Mouse (Mus musculus): Measurements from ENCODE around the gene Herc4. TPM values are rescaled to one million over a fixed set of nuclear protein-coding genes. Genes with fewer than 3 reads are reported as not detected.

The Herc4 gene
- 27.0 and 28.1 TPM in 2 replicates for polyA plus RNA-seq (2015; fragmentation: Nextera tagmentation; extraction: Ambion mirVana)

- peak; percentile 100 for ATAC-seq (replicated peaks; ENCODE audit: low FRiP score, low read depth)
- no peaks in the 10 kb centered on the region for H3K27me3 ChIP-seq (ENCODE audit: insufficient read depth, low read length)
- WGBS, result under 1% methylated on average over 43 of the region's 44 CpGs
- H3K9ac ChIP-seq (ENCODE audit: low read depth, low read length), result peak within 1 kb of the TSS; percentile 92
- DNase-seq (ENCODE audit: low spot score), result peak; percentile 99
- H3K4me3 ChIP-seq (replicated peaks; ENCODE audit: low read depth, low read length), result peak within 1 kb of the TSS; percentile 90
- no peaks in the 10 kb centered on the region for H3K36me3 ChIP-seq (ENCODE audit: insufficient read depth, low read length)
- TF ChIP-seq CTCF (IDR thresholded peaks at IDR 0.05; ENCODE audit: low read depth), result no peak
- H3K4me1 ChIP-seq (replicated peaks; ENCODE audit: insufficient read depth, low read length), result peaks cover 9% of the 10 kb centered on the region; the same call in 1 of the 2 replicates
- H3K4me2 ChIP-seq (ENCODE audit: low read length), result peak within 1 kb of the TSS; percentile 64
- no peaks in the 10 kb centered on the region for H3K9me3 ChIP-seq (replicated peaks; ENCODE audit: low read length)
- H3K27ac ChIP-seq, result peak within 1 kb of the TSS; percentile 98
These were observed at the start of gene Herc4 for GRCm38 (mm10) chr10:63243493-63244054. Herc4 (plus strand) TSS chr10:63243810.

GRCm38 (mm10) chr10:63199008-63199407 is 44.6 kb upstream of the Herc4 start:
- Histone ChIP-seq H3K4me2 (ENCODE audit: low read length) (no peak overlapping the region), H3K9me3 (replicated peaks; ENCODE audit: low read length) (no peaks in the 10 kb centered on the region), H3K27me3 (ENCODE audit: insufficient read depth, low read length) (no peaks in the 10 kb centered on the region), H3K9ac (ENCODE audit: low read depth, low read length) (no peak overlapping the region), H3K36me3 (ENCODE audit: insufficient read depth, low read length) (no peaks in the 10 kb centered on the region), H3K4me3 (replicated peaks; ENCODE audit: low read depth, low read length) (no peak overlapping the region), H3K4me1 (replicated peaks; ENCODE audit: insufficient read depth, low read length) (no peaks in the 10 kb centered on the region), H3K27ac (no peak overlapping the region)
- no peak for ATAC-seq (replicated peaks; ENCODE audit: low FRiP score, low read depth)
- no peak for DNase-seq (ENCODE audit: low spot score)
- 87% methylated on average over 4 of the region's 4 CpGs for WGBS
- no peak for TF ChIP-seq CTCF (IDR thresholded peaks at IDR 0.05; ENCODE audit: low read depth)

- H3K9ac ChIP-seq (ENCODE audit: low read depth, low read length), result no peak overlapping the region
- no peak for ATAC-seq (replicated peaks; ENCODE audit: low FRiP score, low read depth)
These were observed 42.1 kb upstream of the Herc4 start for GRCm38 (mm10) chr10:63201534-63201933.

GRCm38 (mm10) chr10:63203002-63203401 is 40.6 kb upstream of the Herc4 start:
- ATAC-seq (replicated peaks; ENCODE audit: low FRiP score, low read depth) (no peak), DNase-seq (ENCODE audit: low spot score) (no peak)
- no peak overlapping the region for H3K9ac ChIP-seq (ENCODE audit: low read depth, low read length)
- H3K4me3 ChIP-seq (replicated peaks; ENCODE audit: low read depth, low read length), result no peak overlapping the region
- no peak overlapping the region for H3K27ac ChIP-seq
- no peaks in the 10 kb centered on the region for H3K4me1 ChIP-seq (replicated peaks; ENCODE audit: insufficient read depth, low read length)
- no peak for TF ChIP-seq CTCF (IDR thresholded peaks at IDR 0.05; ENCODE audit: low read depth)
- H3K9me3 ChIP-seq (replicated peaks; ENCODE audit: low read length), result no peaks in the 10 kb centered on the region
- 49% methylated on average over 3 of the region's 3 CpGs for WGBS
- H3K4me2 ChIP-seq (ENCODE audit: low read length), result no peak overlapping the region
- no peaks in the 10 kb centered on the region for H3K27me3 ChIP-seq (ENCODE audit: insufficient read depth, low read length)
- no peaks in the 10 kb centered on the region for H3K36me3 ChIP-seq (ENCODE audit: insufficient read depth, low read length)

More at GRCm38 (mm10) chr10:63201534-63201933, 42.1 kb upstream of the Herc4 start:
- no peak for DNase-seq (ENCODE audit: low spot score)
- Histone ChIP-seq H3K4me3 (replicated peaks; ENCODE audit: low read depth, low read length) (no peak overlapping the region), H3K36me3 (ENCODE audit: insufficient read depth, low read length) (no peaks in the 10 kb centered on the region), H3K27me3 (ENCODE audit: insufficient read depth, low read length) (no peaks in the 10 kb centered on the region), H3K4me2 (ENCODE audit: low read length) (no peak overlapping the region), H3K27ac (no peak overlapping the region), H3K4me1 (replicated peaks; ENCODE audit: insufficient read depth, low read length) (no peaks in the 10 kb centered on the region), H3K9me3 (replicated peaks; ENCODE audit: low read length) (no peaks in the 10 kb centered on the region)
- no peak for TF ChIP-seq CTCF (IDR thresholded peaks at IDR 0.05; ENCODE audit: low read depth)
- WGBS, result 75% methylated on average over 8 of the region's 8 CpGs

GRCm38 (mm10) chr10:63203728-63204127 is 39.9 kb upstream of the Herc4 start, which contains the start of gene Mypn:
Mypn (minus strand) TSS chr10:63203952.
- Histone ChIP-seq H3K27ac (no peak within 1 kb of the TSS), H3K4me1 (replicated peaks; ENCODE audit: insufficient read depth, low read length) (no peaks in the 10 kb centered on the region), H3K4me2 (ENCODE audit: low read length) (no peak within 1 kb of the TSS), H3K9me3 (replicated peaks; ENCODE audit: low read length) (no peaks in the 10 kb centered on the region), H3K9ac (ENCODE audit: low read depth, low read length) (no peak within 1 kb of the TSS), H3K4me3 (replicated peaks; ENCODE audit: low read depth, low read length) (no peak within 1 kb of the TSS), H3K27me3 (ENCODE audit: insufficient read depth, low read length) (no peaks in the 10 kb centered on the region), H3K36me3 (ENCODE audit: insufficient read depth, low read length) (no peaks in the 10 kb centered on the region)
- no peak for TF ChIP-seq CTCF (IDR thresholded peaks at IDR 0.05; ENCODE audit: low read depth)
- WGBS, result 88% methylated on average over 15 of the region's 15 CpGs
- ATAC-seq (replicated peaks; ENCODE audit: low FRiP score, low read depth) (no peak), DNase-seq (ENCODE audit: low spot score) (no peak)

- no peaks in the 10 kb centered on the region for H3K36me3 ChIP-seq (ENCODE audit: insufficient read depth, low read length)
- H3K4me3 ChIP-seq (replicated peaks; ENCODE audit: low read depth, low read length), result no peak overlapping the region
- WGBS, result 51% methylated on average over 6 of the region's 6 CpGs
- DNase-seq (ENCODE audit: low spot score) (no peak), ATAC-seq (replicated peaks; ENCODE audit: low FRiP score, low read depth) (no peak)
- H3K27me3 ChIP-seq (ENCODE audit: insufficient read depth, low read length), result no peaks in the 10 kb centered on the region
- no peak for TF ChIP-seq CTCF (IDR thresholded peaks at IDR 0.05; ENCODE audit: low read depth)
- no peaks in the 10 kb centered on the region for H3K4me1 ChIP-seq (replicated peaks; ENCODE audit: insufficient read depth, low read length)
- H3K4me2 ChIP-seq (ENCODE audit: low read length), result no peak overlapping the region
- H3K9me3 ChIP-seq (replicated peaks; ENCODE audit: low read length), result no peaks in the 10 kb centered on the region
- no peak overlapping the region for H3K9ac ChIP-seq (ENCODE audit: low read depth, low read length)
- H3K27ac ChIP-seq, result no peak overlapping the region
These were observed 34.7 kb upstream of the Herc4 start for GRCm38 (mm10) chr10:63208871-63209270.

Data from kidney, postnatal 0 days (tissue).